ENCODE assay signal across 27 mouse cellular contexts in genomic region chr11:8051499-8051898, GRCm38 (mm10).
DNase-seq lines count a peak whose midpoint lies in the region; ATAC-seq lines count a peak whose summit lies in the region.
"Had no signal": no experiment of that assay in that cellular context is flagged by ENCODE, and none has a peak within 500 bp of the region (broad histone marks: within the 10 kb centered on the region; RNA-seq: fewer than 3 reads in every experiment).

No protein-coding gene starts in this region.

- WGBS in hindbrain, embryonic 13.5 days = 36% methylated on average over 4 of the region's 4 CpGs

- no peaks in the 10 kb centered on the region for H3K9me3 ChIP-seq in hindbrain, embryonic 13.5 days
- H3K9me3 ChIP-seq: forebrain, embryonic 12.5 days; heart, embryonic 10.5 days; heart, embryonic 13.5 days; hindbrain, embryonic 12.5 days; intestine, embryonic 15.5 days had no signal

- H3K27ac ChIP-seq in hindbrain, embryonic 13.5 days = no peak overlapping the region
- H3K27ac ChIP-seq: forebrain, embryonic 12.5 days; heart, adult 2 months; heart, embryonic 10.5 days; heart, embryonic 13.5 days; hindbrain, embryonic 12.5 days; intestine, embryonic 15.5 days had no signal

- H3K36me3 ChIP-seq in hindbrain, embryonic 13.5 days = no peaks in the 10 kb centered on the region
- H3K36me3 ChIP-seq: forebrain, embryonic 12.5 days; heart, embryonic 10.5 days; heart, embryonic 13.5 days; hindbrain, embryonic 12.5 days; intestine, embryonic 15.5 days had no signal

- no peak overlapping the region for H3K9ac ChIP-seq in hindbrain, embryonic 13.5 days
- H3K9ac ChIP-seq: forebrain, embryonic 12.5 days; forebrain, postnatal 0 days; heart, embryonic 13.5 days; hindbrain, embryonic 12.5 days; intestine, embryonic 15.5 days had no signal

- no peak overlapping the region for H3K4me2 ChIP-seq in hindbrain, embryonic 13.5 days
- H3K4me2 ChIP-seq: forebrain, embryonic 12.5 days; heart, embryonic 13.5 days; hindbrain, embryonic 12.5 days; intestine, embryonic 15.5 days had no signal

- peak; percentile 11 for DNase-seq in ES-CJ7 (ENCODE audit: low read depth, low spot score)
- DNase-seq in Muller cell, postnatal 12 days (ENCODE audit: inconsistent ontology term) = peak; percentile 80
- peak; percentile 18 for DNase-seq in ZHBTc4 (ENCODE audit: low read depth, low spot score)
- DNase-seq in fibroblast of lung, adult 2 months (ENCODE audit: low read depth) = peak; percentile 21
- DNase-seq in urinary bladder, adult 2 months (ENCODE audit: low spot score) = no peak
- DNase-seq: adrenal gland, postnatal 10 days; adrenal gland, postnatal 36 days; cerebellum, adult 11 months; cerebellum, adult 8-10 months; cerebellum, postnatal 10 days; cerebellum, postnatal 36 days; embryo, embryonic 11 days; forebrain, postnatal 0 days; gastrocnemius, postnatal 10 days; gastrocnemius, postnatal 36 days; heart, adult 2 months; heart, postnatal 14 days; kidney, adult 11 months; kidney, adult 8-10 months had no signal

- ATAC-seq in hindbrain, embryonic 13.5 days (ENCODE audit: low FRiP score) = no peak
- ATAC-seq: CD4-positive, CD25-positive, alpha-beta regulatory T cell, adult 4 months; forebrain, postnatal 0 days; hindbrain, embryonic 16.5 days; intestine, embryonic 15.5 days had no signal

- no peak overlapping the region for H3K4me3 ChIP-seq in hindbrain, embryonic 13.5 days
- H3K4me3 ChIP-seq: forebrain, embryonic 12.5 days; heart, adult 2 months; heart, embryonic 10.5 days; heart, embryonic 13.5 days; hindbrain, embryonic 12.5 days; intestine, embryonic 15.5 days had no signal

- H3K4me1 ChIP-seq in hindbrain, embryonic 13.5 days (replicated peaks) = no peaks in the 10 kb centered on the region
- H3K4me1 ChIP-seq: forebrain, embryonic 12.5 days; heart, embryonic 10.5 days; heart, embryonic 13.5 days; hindbrain, embryonic 12.5 days; intestine, embryonic 15.5 days had no signal

- no peaks in the 10 kb centered on the region for H3K27me3 ChIP-seq in hindbrain, embryonic 13.5 days
- H3K27me3 ChIP-seq: forebrain, embryonic 12.5 days; heart, embryonic 13.5 days; hindbrain, embryonic 12.5 days; intestine, embryonic 15.5 days had no signal
